Mouse (Mus musculus) cerebellum, postnatal 10 days (tissue): ENCODE data around the gene Ip6k2.

Experiments used
- DNase-seq, 2 experiments: peaks; one replicate each; pipeline ENCODE4 v3.0.0; 2021; ENCODE audit warnings: mixed read lengths in 2 of 2

Ip6k2 gene

GRCm38 (mm10) chr9:108782836-108783547, 604 bp upstream of the Ip6k2 start:
- DNase-seq = peak; percentile 60 to 69

- no peak for DNase-seq
These were observed 1.8 kb downstream of the Ip6k2 start for GRCm38 (mm10) chr9:108785416-108785815.

- no peak for DNase-seq
These were observed 2.9 kb downstream of the Ip6k2 start for GRCm38 (mm10) chr9:108786494-108786893.

GRCm38 (mm10) chr9:108787080-108787479, 3.5 kb downstream of the Ip6k2 start:
- no peak for DNase-seq

GRCm38 (mm10) chr9:108788713-108789112, 5.1 kb downstream of the Ip6k2 start:
- no peak for DNase-seq

GRCm38 (mm10) chr9:108792307-108792706, 8.7 kb downstream of the Ip6k2 start:
- no peak for DNase-seq

- no peak for DNase-seq
These were observed 9.1 kb downstream of the Ip6k2 start for GRCm38 (mm10) chr9:108792730-108793129.

GRCm38 (mm10) chr9:108795281-108795680, 11.7 kb downstream of the Ip6k2 start:
- no peak for DNase-seq

- peak; percentile 33 to 37 for DNase-seq
These were observed 12.2 kb downstream of the Ip6k2 start for GRCm38 (mm10) chr9:108795762-108796161.

- no peak for DNase-seq
These were observed 12.9 kb downstream of the Ip6k2 start for GRCm38 (mm10) chr9:108796351-108796981.

- DNase-seq = no peak
These were observed 13.9 kb downstream of the Ip6k2 start for GRCm38 (mm10) chr9:108797477-108797876.

- no peak for DNase-seq
These were observed 15.0 kb downstream of the Ip6k2 start for GRCm38 (mm10) chr9:108798508-108799075.

GRCm38 (mm10) chr9:108799564-108799963, 16.0 kb downstream of the Ip6k2 start:
- peak in 1 of 2 experiments; percentile 66 for DNase-seq

- DNase-seq = peak in 1 of 2 experiments; percentile 32
These were observed 22.2 kb downstream of the Ip6k2 start for GRCm38 (mm10) chr9:108805768-108806167.

GRCm38 (mm10) chr9:108806379-108806778, 22.8 kb downstream of the Ip6k2 start:
- DNase-seq = no peak

GRCm38 (mm10) chr9:108806831-108807230, 23.2 kb downstream of the Ip6k2 start:
- peak; percentile 82 to 84 for DNase-seq

- DNase-seq = no peak
These were observed 24.1 kb downstream of the Ip6k2 start for GRCm38 (mm10) chr9:108807674-108808073.

- peak; percentile 99 to 100 for DNase-seq
These were observed 24.6 kb downstream of the Ip6k2 start, which contains the start of gene Nckipsd for GRCm38 (mm10) chr9:108808163-108808665. Nckipsd (plus strand) TSS chr9:108808368.

- peak in 1 of 2 experiments; percentile 31 for DNase-seq
These were observed 25.6 kb downstream of the Ip6k2 start for GRCm38 (mm10) chr9:108809188-108809587.

GRCm38 (mm10) chr9:108809723-108810122, 26.1 kb downstream of the Ip6k2 start:
- DNase-seq = no peak

GRCm38 (mm10) chr9:108810516-108810915, 26.9 kb downstream of the Ip6k2 start:
- DNase-seq = peak in 1 of 2 experiments; percentile 34

GRCm38 (mm10) chr9:108815557-108815956, 32.0 kb downstream of the Ip6k2 start:
- DNase-seq = no peak

- DNase-seq = peak; percentile 82 to 88
These were observed 35.9 kb downstream of the Ip6k2 start for GRCm38 (mm10) chr9:108819495-108819894.

GRCm38 (mm10) chr9:108820077-108820476, 36.5 kb downstream of the Ip6k2 start:
- DNase-seq = no peak
